Mouse (Mus musculus) embryonic fibroblast, embryonic 13.5 days (primary cell): ENCODE measurements around the gene Mprip.

Experiments used
- CTCF ChIP-seq: IDR thresholded peaks from 2 replicates; pipeline ENCODE4 v1.5.1; 2011; ENCODE audit warnings: mild to moderate bottlenecking, control low read depth, low read length, moderate library complexity, borderline replicate concordance; ENCODE audit not compliant: insufficient read depth
- POLR2A ChIP-seq: IDR thresholded peaks from 2 replicates; pipeline ENCODE4 v1.6.1; 2011; ENCODE audit warnings: low read depth, mild to moderate bottlenecking, control low read depth, low read length, moderate library complexity

GRCm38 (mm10) chr11:59626192-59626591 is 34.9 kb upstream of the Mprip start:
- TF ChIP-seq CTCF, result no peak
- TF ChIP-seq POLR2A, result no peak
